Mouse (Mus musculus) limb, embryonic 14.5 days (tissue): ENCODE data around the gene Rab5if. TPM values are rescaled to one million over a fixed set of nuclear protein-coding genes. Genes with fewer than 3 reads are reported as not detected.
"Not testable (repeated sequence)": the region's sequence is repeated elsewhere in the genome, so short reads cannot be mapped to it uniquely, and the experiment has no call there.

ENCODE experiments used
- ATAC-seq: fragments of 200-750 bp; cut with Nextera tagmentation; 2 replicates; pipeline ENCODE4 v1.8.0; 2017; ENCODE audit warnings: low read depth, moderate number of reproducible peaks, moderate TSS enrichment; ENCODE audit not compliant: low FRiP score
- DNase-seq: peaks from one replicate; pipeline ENCODE4 v3.0.0-alpha.2; 2015; ENCODE audit warnings: low spot score
- H3K27ac ChIP-seq: fragments of 300-500 bp; sonication (generic); replicated peaks from 2 replicates; pipeline ENCODE4 v1.5.1; 2014; ENCODE audit warnings: low read depth, mild to moderate bottlenecking, low read length, moderate library complexity, mixed read lengths
- H3K27me3 ChIP-seq: fragments of 300-500 bp; sonication (generic); 2 replicates; pipeline ENCODE4 v1.6.1; 2014; ENCODE audit warnings: low read length, mixed read lengths; ENCODE audit not compliant: control insufficient read depth, insufficient read depth
- H3K36me3 ChIP-seq: fragments of 300-500 bp; sonication (generic); 2 replicates; pipeline ENCODE4 v1.6.1; 2014; ENCODE audit warnings: mild to moderate bottlenecking, low read length, moderate library complexity, mixed read lengths; ENCODE audit not compliant: control insufficient read depth, insufficient read depth
- H3K4me1 ChIP-seq: fragments of 300-500 bp; sonication (generic); 2 replicates; pipeline ENCODE4 v1.6.1; 2014; ENCODE audit warnings: antibody characterized with exemption, low read length, mixed read lengths; ENCODE audit not compliant: control insufficient read depth, insufficient read depth
- H3K4me2 ChIP-seq: fragments of 300-500 bp; sonication (generic); replicated peaks from 2 replicates; pipeline ENCODE4 v1.6.1; 2014; ENCODE audit warnings: low read depth, mild to moderate bottlenecking, low read length, moderate library complexity; ENCODE audit not compliant: severe bottlenecking
- H3K4me3 ChIP-seq: fragments of 300-500 bp; sonication (generic); replicated peaks from 2 replicates; pipeline ENCODE4 v1.5.1; 2014; ENCODE audit warnings: low read length
- H3K9ac ChIP-seq: fragments of 300-500 bp; sonication (generic); 2 replicates; pipeline ENCODE4 v1.6.1; 2014; ENCODE audit warnings: mild to moderate bottlenecking, low read depth, low read length, moderate library complexity; ENCODE audit not compliant: severe bottlenecking
- H3K9me3 ChIP-seq: fragments of 300-500 bp; sonication (generic); 2 replicates; pipeline ENCODE4 v1.6.1; 2016; ENCODE audit warnings: low read length; ENCODE audit not compliant: control insufficient read depth
- POLR2A ChIP-seq: fragments of 200-500 bp; IDR thresholded peaks from 2 replicates; pipeline ENCODE4 v1.8.0; 2012; ENCODE audit warnings: inconsistent platforms, mild to moderate bottlenecking, moderate library complexity, borderline replicate concordance; ENCODE audit not compliant: insufficient read depth, insufficient read length; ENCODE audit errors: extremely low read depth
- WGBS: fragments of 180-500 bp; shearing (Covaris S2); extraction: QIAGEN DNeasy Blood & Tissue Kit; methylation state at CpG from one replicate; pipeline ENCODE4 v1.1.7; 2014; 5-methylcytosine and 5-hydroxymethylcytosine counted together
- polyA plus RNA-seq, 2 experiments: library from polyadenylated mRNA; depleted of rRNA in 1 of 2; stranded (reverse) in 1 of 2; unstranded in 1 of 2; fragments of >200 nt; fragmentation: Nextera tagmentation in 1 of 2; extraction: Ambion mirVana in 1 of 2; gene quantifications; 2 replicates each; pipeline versions ENCODE4 v1.2.1 to v1.2.3; 2012 to 2014

Gene Rab5if
- polyA plus RNA-seq, 2 experiments, result 106 to 171 TPM

DNA sequence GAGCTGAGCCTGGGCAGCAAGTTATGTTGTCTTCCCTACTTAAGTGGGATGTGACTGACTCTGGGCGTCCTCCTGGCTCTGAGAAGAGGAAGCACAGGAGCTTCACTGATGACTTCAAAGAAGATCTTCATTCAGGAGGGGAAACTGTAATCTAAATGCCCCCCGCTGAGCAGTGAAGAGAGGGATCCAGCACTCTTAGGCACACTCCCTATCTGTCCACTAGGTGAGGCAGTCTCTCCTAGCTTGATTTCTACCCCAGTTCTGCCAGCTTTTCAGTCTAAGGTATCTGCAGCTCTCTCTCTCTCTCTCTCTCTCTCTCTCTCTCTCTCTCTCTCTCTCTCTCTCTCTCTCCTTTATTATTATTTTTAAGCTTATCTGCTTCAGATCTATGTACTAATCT, 40.4 kb downstream of the Rab5if start:
- 20% methylated on average over 2 of the region's 2 CpGs for WGBS
- Histone ChIP-seq H3K27ac (no peak overlapping the region), H3K27me3 (no peaks in the 10 kb centered on the region), H3K4me3 (no peak overlapping the region), H3K4me2 (no peak overlapping the region), H3K4me1 (peaks cover 4% of the 10 kb centered on the region; the same call in 1 of the 2 replicates), H3K9ac (no peak overlapping the region), H3K36me3 (no peaks in the 10 kb centered on the region), H3K9me3 (no peaks in the 10 kb centered on the region)
- no peak for TF ChIP-seq POLR2A
- DNase-seq (peak; percentile 6), ATAC-seq (no peak)

- Histone ChIP-seq H3K4me1 (peaks cover 4% of the 10 kb centered on the region; the same call in 1 of the 2 replicates), H3K4me2 (no peak overlapping the region), H3K27ac (no peak overlapping the region), H3K4me3 (no peak overlapping the region), H3K9ac (no peak overlapping the region), H3K27me3 (no peaks in the 10 kb centered on the region), H3K9me3 (no peaks in the 10 kb centered on the region), H3K36me3 (no peaks in the 10 kb centered on the region)
- TF ChIP-seq POLR2A, result no peak
- peak; percentile 44 for DNase-seq
- WGBS, result 14% methylated on average over 6 of the region's 6 CpGs
- no peak for ATAC-seq
Observed at GRCm38 (mm10) chr2:156904976-156905717, 42.2 kb downstream of the Rab5if start.

DNA sequence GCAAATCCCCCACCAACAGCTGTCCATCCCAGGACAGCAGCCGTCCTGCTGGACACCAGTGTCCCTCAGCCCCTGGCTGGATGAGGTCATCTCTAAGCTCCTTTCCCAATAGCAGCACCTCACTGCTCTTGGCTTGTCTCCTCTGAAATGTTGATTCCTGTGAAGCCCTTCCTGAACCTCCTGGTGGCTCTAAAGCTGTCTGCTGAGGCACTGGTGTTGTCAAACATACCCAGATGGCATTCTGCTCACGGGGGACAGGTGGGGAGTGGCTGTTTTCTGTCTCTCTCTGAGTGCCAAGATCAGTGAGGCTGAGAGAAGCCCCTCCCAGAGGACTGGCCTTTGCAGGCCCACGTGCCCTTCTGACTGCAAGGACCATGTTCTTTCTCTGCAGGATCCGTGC, 43.0 kb downstream of the Rab5if start:
- not testable (repeated sequence) for H3K27ac ChIP-seq, H3K36me3 ChIP-seq, H3K4me3 ChIP-seq, H3K9ac ChIP-seq, ATAC-seq, H3K4me1 ChIP-seq, H3K27me3 ChIP-seq, H3K9me3 ChIP-seq, H3K4me2 ChIP-seq, DNase-seq
- WGBS, result 17% methylated on average over 4 of the region's 4 CpGs

- Histone ChIP-seq H3K9ac (no peak overlapping the region), H3K27ac (no peak overlapping the region), H3K4me3 (no peak overlapping the region), H3K36me3 (no peaks in the 10 kb centered on the region), H3K27me3 (no peaks in the 10 kb centered on the region), H3K4me2 (no peak overlapping the region), H3K9me3 (no peaks in the 10 kb centered on the region), H3K4me1 (no peaks in the 10 kb centered on the region)
- ATAC-seq (no peak), DNase-seq (peak; percentile 27)
- 54% methylated on average over 5 of the region's 5 CpGs for WGBS
- TF ChIP-seq POLR2A, result no peak
Observed at GRCm38 (mm10) chr2:156913191-156913590, 50.3 kb downstream of the Rab5if start.

- no peak for ATAC-seq
- no peak overlapping the region for H3K4me3 ChIP-seq
- no peak for TF ChIP-seq POLR2A
- no peaks in the 10 kb centered on the region for H3K27me3 ChIP-seq
- H3K36me3 ChIP-seq, result no peaks in the 10 kb centered on the region
- H3K4me2 ChIP-seq, result no peak overlapping the region
- WGBS, result 70% methylated on average over 3 of the region's 3 CpGs
- no peaks in the 10 kb centered on the region for H3K9me3 ChIP-seq
- H3K27ac ChIP-seq, result no peak overlapping the region
- DNase-seq, result no peak
- no peaks in the 10 kb centered on the region for H3K4me1 ChIP-seq
- no peak overlapping the region for H3K9ac ChIP-seq
Observed at GRCm38 (mm10) chr2:156915559-156915958, 52.6 kb downstream of the Rab5if start.
